Comparison of ENCODE assay signal across 20 mouse cellular contexts in genomic region chr7:73143902-73144301, GRCm38 (mm10).
DNase-seq lines count a peak whose midpoint lies in the region; ATAC-seq and TF ChIP-seq lines count a peak whose summit lies in the region.
"Had no signal": no experiment of that assay in that cellular context is flagged by ENCODE, and none has a peak within 500 bp of the region (broad histone marks: within the 10 kb centered on the region; RNA-seq: fewer than 3 reads in every experiment).

No protein-coding gene starts in this region.

- peaks cover 14% of the 10 kb centered on the region; the same call in 1 of the 2 replicates for H3K27me3 ChIP-seq in kidney, embryonic 15.5 days
- H3K27me3 ChIP-seq in embryonic facial prominence, embryonic 14.5 days (replicated peaks; ENCODE audit: control insufficient read depth, insufficient read depth, low read length), result no peaks in the 10 kb centered on the region
- H3K27me3 ChIP-seq in forebrain, postnatal 0 days (ENCODE audit: insufficient read depth, low read length), result no peaks in the 10 kb centered on the region
- H3K27me3 ChIP-seq: neural tube, embryonic 15.5 days had no signal

- H3K36me3 ChIP-seq in kidney, embryonic 15.5 days, result no peaks in the 10 kb centered on the region
- no peaks in the 10 kb centered on the region for H3K36me3 ChIP-seq in embryonic facial prominence, embryonic 14.5 days (ENCODE audit: control insufficient read depth, insufficient read depth, low read length)
- no peaks in the 10 kb centered on the region for H3K36me3 ChIP-seq in forebrain, postnatal 0 days (ENCODE audit: insufficient read depth)
- H3K36me3 ChIP-seq: G1E; heart, embryonic 10.5 days; neural tube, embryonic 15.5 days had no signal

- H3K4me1 ChIP-seq in kidney, embryonic 15.5 days, result peaks cover 21% of the 10 kb centered on the region
- peaks cover 4% of the 10 kb centered on the region; the same call in 1 of the 2 replicates for H3K4me1 ChIP-seq in embryonic facial prominence, embryonic 14.5 days (ENCODE audit: control insufficient read depth, insufficient read depth, low read length)
- H3K4me1 ChIP-seq in forebrain, postnatal 0 days (ENCODE audit: insufficient read depth), result peaks cover 10% of the 10 kb centered on the region

- H3K4me2 ChIP-seq in kidney, embryonic 15.5 days, result no peak overlapping the region
- H3K4me2 ChIP-seq in embryonic facial prominence, embryonic 14.5 days (ENCODE audit: low read depth, low read length), result no peak overlapping the region
- H3K4me2 ChIP-seq in forebrain, postnatal 0 days (ENCODE audit: low read depth), result no peak overlapping the region
- H3K4me2 ChIP-seq: neural tube, embryonic 15.5 days had no signal

- H3K4me3 ChIP-seq in kidney, embryonic 15.5 days (replicated peaks), result no peak overlapping the region
- no peak overlapping the region for H3K4me3 ChIP-seq in embryonic facial prominence, embryonic 14.5 days (ENCODE audit: low read depth, low read length)
- no peak overlapping the region for H3K4me3 ChIP-seq in forebrain, postnatal 0 days (ENCODE audit: low read depth, low read length)
- H3K4me3 ChIP-seq: heart, embryonic 10.5 days; layer of hippocampus, adult 2 months; myocyte; neural tube, embryonic 15.5 days had no signal

- H3K9ac ChIP-seq in kidney, embryonic 15.5 days, result no peak overlapping the region
- no peak overlapping the region for H3K9ac ChIP-seq in embryonic facial prominence, embryonic 14.5 days (ENCODE audit: low read depth, low read length)
- H3K9ac ChIP-seq in forebrain, postnatal 0 days, result no peak overlapping the region
- H3K9ac ChIP-seq: neural tube, embryonic 15.5 days had no signal

- peak; percentile 25 to 39 for DNase-seq in cerebellum, postnatal 14 days
- DNase-seq in cerebellum, adult 9-10 months, result no peak
- DNase-seq in kidney, adult 8-10 months, result no peak
- DNase-seq in embryonic facial prominence, embryonic 14.5 days (ENCODE audit: low spot score), result peak; percentile 24
- peak; percentile 60 for DNase-seq in forebrain, postnatal 0 days
- DNase-seq in layer of hippocampus, postnatal 25 days (ENCODE audit: extremely low spot score in 1 of 2, low spot score in 1 of 2), result no peak
- DNase-seq: adrenal gland, postnatal 10 days; cerebellum, adult 11-12 months; gastrocnemius, postnatal 36 days; kidney, adult 18-20 months; kidney, postnatal 14 days; lung, adult 18-20 months; thymus, postnatal 36 days had no signal

- no peak overlapping the region for H3K27ac ChIP-seq in kidney, embryonic 15.5 days
- no peak overlapping the region for H3K27ac ChIP-seq in embryonic facial prominence, embryonic 14.5 days (replicated peaks; ENCODE audit: low read depth, low read length)
- no peak overlapping the region for H3K27ac ChIP-seq in forebrain, postnatal 0 days (ENCODE audit: low read depth, low read length)
- H3K27ac ChIP-seq: heart, embryonic 10.5 days; layer of hippocampus, adult 2 months; neural tube, embryonic 15.5 days had no signal

- TF ChIP-seq CTCF in forebrain, postnatal 0 days (IDR thresholded peaks at IDR 0.05; ENCODE audit: low read depth), result no peak

- no peaks in the 10 kb centered on the region for H3K9me3 ChIP-seq in kidney, embryonic 15.5 days (replicated peaks)
- no peaks in the 10 kb centered on the region for H3K9me3 ChIP-seq in embryonic facial prominence, embryonic 14.5 days (ENCODE audit: control insufficient read depth, low read length)
- H3K9me3 ChIP-seq in forebrain, postnatal 0 days (ENCODE audit: low read length), result no peaks in the 10 kb centered on the region
- H3K9me3 ChIP-seq: heart, embryonic 10.5 days; neural tube, embryonic 15.5 days had no signal

- 85% methylated on average over 11 of the region's 11 CpGs for WGBS in kidney, embryonic 15.5 days
- WGBS in embryonic facial prominence, embryonic 14.5 days, result 68% methylated on average over 11 of the region's 11 CpGs
- 43% methylated on average over 11 of the region's 11 CpGs for WGBS in forebrain, postnatal 0 days

- ATAC-seq in kidney, embryonic 15.5 days (replicated peaks; ENCODE audit: low FRiP score), result 0 out of 2 replicates have a peak, but pooled peaks have one; percentile 14
- ATAC-seq in embryonic facial prominence, embryonic 14.5 days (ENCODE audit: low read depth), result no peak
- peak; percentile 53 for ATAC-seq in forebrain, postnatal 0 days
- ATAC-seq: activated CD4-positive, CD25-positive, alpha-beta regulatory T cell, adult 4 months had no signal

Comparison
In these comparisons a context has a peak if more than half of its experiments do, and no peak if none do; other contexts are left out.
1. DNase-seq: peak in cerebellum, postnatal 14 days (2 of 2), embryonic facial prominence, embryonic 14.5 days (single experiment) and forebrain, postnatal 0 days (single experiment); none in cerebellum, adult 9-10 months (single experiment), kidney, adult 8-10 months (0 of 2) and layer of hippocampus, postnatal 25 days (0 of 2).